Mouse (Mus musculus): ENCODE data around the gene Tas2r102. TPM values are rescaled to one million over a fixed set of nuclear protein-coding genes. Genes with fewer than 3 reads are reported as not detected.

The Tas2r102 gene
- not detected for total RNA-seq (2023)

DNA sequence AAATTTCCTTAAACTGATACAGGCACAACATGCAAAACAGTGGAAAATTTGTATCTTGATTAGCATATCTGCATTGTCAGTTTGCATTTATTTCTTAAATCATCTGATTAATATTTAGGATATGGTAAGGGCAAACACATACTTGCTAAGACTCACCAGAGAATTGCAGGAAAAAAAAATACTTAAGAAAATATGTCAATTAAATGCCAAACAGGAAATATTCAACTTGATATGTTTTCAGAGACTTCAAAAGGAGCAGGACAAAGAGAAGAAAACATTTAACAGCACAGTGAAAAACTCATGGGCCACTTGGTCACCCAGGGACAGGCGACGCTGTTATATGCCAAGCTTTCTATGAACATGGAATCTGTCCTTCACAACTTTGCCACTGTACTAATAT lies at the start of gene Tas2r102:
Gene Tas2r102 (plus strand): TSS at position 301 of the 400 bp plus-strand sequence.

GRCm38 (mm10) chr6:132737935-132738334 lies 24.0 kb upstream of the Tas2r102 start, which contains the start of gene Tas2r115:
TSS of gene Tas2r115 (minus strand) at chr6:132738035.

DNA sequence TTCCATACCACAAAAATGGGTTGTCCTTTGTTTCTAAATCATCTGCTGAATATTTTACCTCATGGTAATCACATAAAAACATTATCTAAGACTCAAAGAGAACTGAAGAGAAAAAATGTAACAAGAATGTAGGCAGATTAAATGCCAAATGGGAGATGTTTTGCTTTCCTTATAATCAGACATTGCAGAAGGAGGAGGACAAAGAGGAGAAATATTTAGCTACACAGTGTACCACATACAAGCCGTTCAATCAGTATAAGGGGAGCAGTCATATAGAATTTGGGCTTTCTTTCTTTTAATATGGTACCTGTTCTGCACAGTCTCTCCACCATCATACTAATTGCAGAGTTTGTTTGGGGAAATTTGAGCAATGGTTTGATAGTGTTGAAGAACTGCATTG lies 7.5 kb upstream of the Tas2r102 start, which contains the start of gene Tas2r124:
Gene Tas2r124 (plus strand): TSS at position 301 of the 400 bp plus-strand sequence.

DNA sequence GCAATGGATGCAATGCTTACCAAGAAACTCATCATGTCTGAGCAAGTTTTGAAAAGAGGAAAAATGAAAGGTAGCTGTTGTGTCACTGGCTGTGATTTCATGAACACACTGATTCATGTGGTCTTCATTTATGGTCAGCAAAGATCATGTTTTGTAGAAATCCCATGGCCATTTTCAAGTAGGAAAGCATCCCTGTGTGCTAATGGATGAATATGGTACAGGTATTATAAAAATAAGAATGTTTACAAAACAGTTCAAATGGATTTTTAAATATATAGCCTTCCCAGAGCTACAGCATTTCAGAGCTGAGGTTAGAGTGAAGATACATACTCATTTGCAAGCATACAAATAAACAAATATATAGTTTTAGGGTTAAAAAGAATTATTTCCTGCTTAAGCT lies 16.1 kb downstream of the Tas2r102 start, which contains the start of gene Tas2r136:
Gene Tas2r136 (minus strand): TSS at position 101 of the 400 bp plus-strand sequence.

GRCm38 (mm10) chr6:132802518-132802917 lies 40.6 kb downstream of the Tas2r102 start, which contains the start of gene Tas2r117:
TSS of gene Tas2r117 (plus strand) at chr6:132802818.

Other genes with a start within 250 kb of the Tas2r102 start
- not detected for gene Prh1, start 192.3 kb upstream of the Tas2r102 start, total RNA-seq (2023)
- gene Prp2, start 166.2 kb upstream of the Tas2r102 start, total RNA-seq (2023) = not detected
- gene A630073D07Rik, start 110.6 kb upstream of the Tas2r102 start, total RNA-seq (2023) = not detected
- gene Tas2r120, start 105.2 kb upstream of the Tas2r102 start, total RNA-seq (2023) = not detected
- not detected for gene Tas2r121, start 61.1 kb upstream of the Tas2r102 start, total RNA-seq (2023)
- gene Tas2r122, start 50.2 kb upstream of the Tas2r102 start, total RNA-seq (2023) = not detected
- not detected for gene Tas2r115, start 24.1 kb upstream of the Tas2r102 start, total RNA-seq (2023)
- not detected for gene Tas2r124, start 7.4 kb upstream of the Tas2r102 start, total RNA-seq (2023)
- gene Tas2r136, start 16.0 kb downstream of the Tas2r102 start, total RNA-seq (2023) = not detected
- not detected for gene Tas2r117, start 40.7 kb downstream of the Tas2r102 start, total RNA-seq (2023)
- gene Tas2r123, start 85.0 kb downstream of the Tas2r102 start, total RNA-seq (2023) = not detected
- not detected for gene Tas2r116, start 93.3 kb downstream of the Tas2r102 start, total RNA-seq (2023)
- gene Tas2r110, start 105.9 kb downstream of the Tas2r102 start, total RNA-seq (2023) = not detected
- not detected for gene Tas2r113, start 130.9 kb downstream of the Tas2r102 start, total RNA-seq (2023)
- not detected for gene Tas2r125, start 147.5 kb downstream of the Tas2r102 start, total RNA-seq (2023)
- gene Tas2r129, start 189.0 kb downstream of the Tas2r102 start, total RNA-seq (2023) = not detected
- gene Tas2r131, start 195.8 kb downstream of the Tas2r102 start, total RNA-seq (2023) = not detected
- gene Tas2r109, start 218.8 kb downstream of the Tas2r102 start, total RNA-seq (2023) = not detected

Measured in CD8-positive naive resting alpha-beta T cell, adult 57 days (primary cell).